22 mouse cellular contexts compared by ENCODE assay signal in genomic region chr17:56522744-56523143, GRCm38 (mm10). TPM values are rescaled to one million over a fixed set of nuclear protein-coding genes. Genes with fewer than 3 reads are reported as not detected.
"Had no signal": no experiment of that assay in that cellular context is flagged by ENCODE, and none has a peak within 500 bp of the region (broad histone marks: within the 10 kb centered on the region; RNA-seq: fewer than 3 reads in every experiment).

No protein-coding gene starts in this region.

- DNase-seq: kidney, adult 11 months; kidney, postnatal 10 days; kidney, postnatal 4 days; lung, adult 18-20 months; right cerebral cortex, postnatal 14 days; thymus, adult 18-20 months; thymus, postnatal 14 days had no signal

- H3K9ac ChIP-seq: limb, embryonic 13.5 days; liver, embryonic 14.5 days; midbrain, embryonic 12.5 days; neural tube, embryonic 15.5 days had no signal

- H3K27me3 ChIP-seq: neural tube, embryonic 15.5 days had no signal

- H3K9me3 ChIP-seq: limb, embryonic 13.5 days; midbrain, embryonic 12.5 days; neural tube, embryonic 15.5 days had no signal

- H3K27ac ChIP-seq: layer of hippocampus, adult 2 months; limb, embryonic 13.5 days; liver, embryonic 14.5 days; midbrain, embryonic 12.5 days; neural tube, embryonic 15.5 days had no signal

- H3K4me2 ChIP-seq: limb, embryonic 13.5 days; midbrain, embryonic 12.5 days; neural tube, embryonic 15.5 days had no signal

- H3K4me1 ChIP-seq: limb, embryonic 13.5 days; midbrain, embryonic 12.5 days; neural tube, embryonic 15.5 days had no signal

- H3K36me3 ChIP-seq: limb, embryonic 13.5 days; midbrain, embryonic 12.5 days; neural tube, embryonic 15.5 days had no signal

- H3K4me3 ChIP-seq: layer of hippocampus, adult 2 months; limb, embryonic 13.5 days; midbrain, embryonic 12.5 days; myocyte; neural tube, embryonic 15.5 days had no signal

RNA-seq across cellular contexts. Expression of gene Znrf4, which starts 10.5 kb away (rescaled TPM):
- total RNA-seq: layer of hippocampus, adult 2 months; layer of hippocampus, postnatal 14 days; left cerebral cortex, adult 8-10 months; left cerebral cortex, postnatal 25 days; liver, adult 2 months; megakaryocyte-erythroid progenitor cell, adult 5-6 weeks had no signal
- polyA plus RNA-seq: kidney, embryonic 14.5 days; limb, embryonic 13.5 days; liver, adult 2 months; liver, embryonic 14.5 days; lung, embryonic 16.5 days; midbrain, embryonic 12.5 days; myocyte; neural tube, embryonic 11.5 days; neural tube, embryonic 15.5 days; stomach, embryonic 14.5 days had no signal

RNA-seq across cellular contexts. Expression of gene Gm20219, which starts 31.4 kb away (rescaled TPM):
- total RNA-seq: liver, adult 2 months had no signal
